Mouse (Mus musculus) left cerebral cortex, postnatal 10 days (tissue): ENCODE results near the gene Mok. TPM values are rescaled to one million over a fixed set of nuclear protein-coding genes. Genes with fewer than 3 reads are reported as not detected.
"Not testable (repeated sequence)": the region's sequence is repeated elsewhere in the genome, so short reads cannot be mapped to it uniquely, and the experiment has no call there.

Experiments used
- DNase-seq, 2 experiments: peaks; one replicate each; pipeline ENCODE4 v3.0.0; 2021 to 2022; ENCODE audit warnings: low spot score in 2 of 2, mixed read lengths in 1 of 2; ENCODE audit errors: extremely low spot score in 1 of 2
- intact Hi-C: fragments of 180-260 bp; cut with DNase I; formaldehyde crosslinking; loops from one replicate; pipeline ENCODE4 v1.15.1; 2025
- total RNA-seq, 2 experiments: library from RNA; stranded (reverse); gene quantifications; 2 replicates each; pipeline ENCODE4 v1.2.3; 2021

Gene Mok
- total RNA-seq, result 10 to 100 TPM; 11.9 to 13.5 TPM

- intact Hi-C loops, result loop anchor here (5.0 kb wide), 5 partner anchors 103 to 418 kb away; partner anchors contain the start of genes Dync1h1 and Wdr20
- peak; percentile 95 to 96 for DNase-seq
These were observed at the start of gene Mok for GRCm38 (mm10) chr12:110840348-110841198. Gene Mok, minus strand, starts transcription at chr12:110840939.

- intact Hi-C loops, result no loop called here
- DNase-seq, result peak; percentile 97 to 99
These were observed 48.6 kb upstream of the Mok start, which contains the start of the genes Cinp and Tecpr2 for GRCm38 (mm10) chr12:110889036-110890020. Gene Cinp, minus strand, starts transcription at chr12:110889145. Gene Tecpr2, plus strand, starts transcription at chr12:110889264.

GRCm38 (mm10) chr12:110888606-110889005, 47.9 kb upstream of the Mok start:
- intact Hi-C loops, result no loop called here
- DNase-seq, result no peak

- intact Hi-C loops, result no loop called here
- DNase-seq, result no peak
These were observed 47.4 kb upstream of the Mok start for GRCm38 (mm10) chr12:110888106-110888505.

- no peak for DNase-seq
- intact Hi-C loops, result no loop called here
These were observed 44.5 kb upstream of the Mok start for GRCm38 (mm10) chr12:110885251-110885650.

GRCm38 (mm10) chr12:110882291-110882690, 41.6 kb upstream of the Mok start:
- intact Hi-C loops, result no loop called here
- DNase-seq, result no peak

- intact Hi-C loops, result no loop called here
- no peak for DNase-seq
These were observed 34.6 kb upstream of the Mok start for GRCm38 (mm10) chr12:110875351-110875750.

GRCm38 (mm10) chr12:110871247-110871646, 30.5 kb upstream of the Mok start:
- intact Hi-C loops, result no loop called here
- no peak for DNase-seq

- intact Hi-C loops, result no loop called here
- DNase-seq, result no peak
These were observed 29.4 kb upstream of the Mok start for GRCm38 (mm10) chr12:110870107-110870506.

- intact Hi-C loops, result no loop called here
- no peak for DNase-seq
These were observed 25.2 kb upstream of the Mok start for GRCm38 (mm10) chr12:110865989-110866388.

- intact Hi-C loops, result no loop called here
- DNase-seq, result no peak
These were observed 24.8 kb upstream of the Mok start for GRCm38 (mm10) chr12:110865571-110865970.

- intact Hi-C loops, result no loop called here
- no peak for DNase-seq
These were observed 23.3 kb upstream of the Mok start for GRCm38 (mm10) chr12:110864008-110864407.

GRCm38 (mm10) chr12:110861256-110861655, 20.5 kb upstream of the Mok start:
- no peak for DNase-seq

GRCm38 (mm10) chr12:110860293-110860692, 19.6 kb upstream of the Mok start:
- DNase-seq, result no peak
- intact Hi-C loops, result no loop called here

More at GRCm38 (mm10) chr12:110861256-110861655, 20.5 kb upstream of the Mok start:
- intact Hi-C loops, result no loop called here

GRCm38 (mm10) chr12:110858681-110859080, 17.9 kb upstream of the Mok start:
- intact Hi-C loops, DNase-seq: not testable (repeated sequence)

- intact Hi-C loops, result no loop called here
- peak in 1 of 2 experiments; percentile 55 for DNase-seq
These were observed 16.5 kb upstream of the Mok start for GRCm38 (mm10) chr12:110857196-110857595.

GRCm38 (mm10) chr12:110854786-110855737, 14.3 kb upstream of the Mok start:
- intact Hi-C loops, result no loop called here
- peak in 1 of 2 experiments; percentile 47 for DNase-seq

GRCm38 (mm10) chr12:110851923-110852322, 11.2 kb upstream of the Mok start:
- intact Hi-C loops, result no loop called here
- no peak for DNase-seq
